Mouse (Mus musculus): Measurements from ENCODE around the gene Rpusd1.

The Rpusd1 gene

DNA sequence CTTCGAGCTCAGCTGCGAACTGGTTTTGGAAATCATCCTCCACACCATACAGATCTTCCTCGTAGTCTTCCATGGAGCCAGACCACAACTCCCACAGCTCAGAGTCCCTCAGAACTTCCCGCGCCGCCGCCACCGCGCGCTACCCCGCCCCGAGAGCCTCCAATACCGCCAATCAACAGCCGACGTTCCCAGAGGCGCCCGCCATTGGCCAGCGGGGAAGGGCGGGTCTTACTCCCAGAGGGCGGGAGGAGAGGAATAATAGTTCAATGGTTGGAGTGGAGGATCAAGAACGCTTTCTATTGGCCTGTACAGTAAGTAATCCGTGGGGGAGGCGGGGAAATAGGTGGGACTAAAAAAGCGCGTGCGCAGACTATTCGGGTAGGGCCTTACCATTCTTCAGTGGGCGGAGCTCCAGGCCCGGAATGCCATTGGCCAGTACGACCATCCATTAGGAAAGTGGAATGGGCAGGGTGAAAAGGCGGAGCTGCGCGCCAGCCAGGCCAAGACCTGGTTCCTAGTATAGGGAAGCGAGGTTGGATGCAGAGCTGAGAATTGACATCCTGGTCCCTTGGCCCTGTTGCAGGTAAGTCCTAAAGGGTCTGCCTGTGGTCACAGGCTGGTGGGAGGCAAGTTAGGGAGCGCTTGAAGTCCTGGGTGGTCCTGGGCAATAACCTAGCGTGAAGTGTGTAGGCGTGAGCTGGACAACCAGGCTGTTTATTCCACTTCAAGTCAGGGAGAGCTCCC lies at the start of gene Rpusd1, which contains the start of gene Chtf18:
Gene Rpusd1 (plus strand): TSS at position 406 of the 744 bp plus-strand sequence.
Gene Chtf18 (minus strand): TSS at position 155 of the 744 bp plus-strand sequence.
- peak; percentile 100 for DNase-seq (ENCODE audit: low spot score)

DNA sequence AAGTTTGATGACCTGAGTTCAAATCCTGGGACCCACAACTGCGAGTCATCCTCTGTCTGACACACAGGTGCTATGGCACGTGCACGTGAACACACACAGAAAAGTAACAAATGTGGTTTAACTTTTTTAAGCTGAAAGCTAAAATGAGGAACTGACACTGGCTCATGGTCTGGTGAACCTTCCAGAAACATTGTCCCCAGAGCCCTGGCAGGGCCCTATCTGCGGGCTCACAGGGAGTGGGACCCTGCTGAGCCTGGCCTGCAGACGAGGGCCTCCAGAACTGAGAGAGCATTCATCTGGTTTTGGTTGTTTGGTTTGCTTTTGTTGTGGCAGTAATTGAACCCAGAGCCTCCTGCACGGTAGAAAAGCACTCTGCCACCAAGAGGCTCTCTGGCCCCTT lies 49.5 kb upstream of the Rpusd1 start:
- no peak for DNase-seq (ENCODE audit: low spot score)

DNA sequence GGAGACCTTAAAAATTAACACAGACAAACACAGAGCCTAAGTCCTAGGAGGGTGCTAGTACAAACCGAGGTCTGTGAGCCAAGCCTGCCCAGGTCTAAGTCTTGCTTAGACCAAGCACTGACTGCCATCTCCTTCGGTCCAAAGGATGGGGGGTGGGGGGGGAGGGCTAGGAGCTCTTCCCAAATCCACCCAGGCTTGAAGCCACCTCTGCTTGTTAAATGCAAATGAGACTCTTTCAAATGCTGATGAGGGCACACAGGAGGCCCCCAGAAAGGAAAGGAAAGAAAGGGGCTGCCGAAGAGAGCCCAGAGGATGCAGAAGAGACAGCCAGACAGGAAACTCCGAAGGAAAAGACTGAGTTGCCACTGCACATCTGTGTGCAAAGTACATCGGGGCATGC lies 47.7 kb upstream of the Rpusd1 start:
- no peak for DNase-seq (ENCODE audit: low spot score)

GRCm38 (mm10) chr17:25681636-25682035 lies 45.8 kb upstream of the Rpusd1 start:
- DNase-seq (ENCODE audit: low spot score): no peak

DNA sequence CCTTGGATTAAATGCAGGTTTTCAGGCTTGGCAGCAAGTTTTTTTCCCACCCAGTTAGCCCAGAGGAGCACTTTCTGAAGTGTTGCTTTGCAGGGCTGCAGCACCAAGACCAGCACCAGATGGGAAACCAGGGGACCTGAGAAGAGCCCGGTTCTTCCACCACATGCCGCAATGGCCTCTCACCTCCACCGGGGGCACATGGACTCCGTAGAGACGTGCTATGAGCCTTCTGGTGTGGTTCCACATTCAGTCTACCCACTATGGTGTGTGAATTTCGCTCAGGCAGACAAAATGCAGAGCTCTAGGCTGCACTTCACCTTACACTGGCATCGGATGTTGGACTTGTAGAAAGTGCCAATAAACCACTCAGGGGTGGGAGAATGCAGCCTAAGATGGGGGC lies 41.1 kb upstream of the Rpusd1 start:
- DNase-seq (ENCODE audit: low spot score): no peak

DNA sequence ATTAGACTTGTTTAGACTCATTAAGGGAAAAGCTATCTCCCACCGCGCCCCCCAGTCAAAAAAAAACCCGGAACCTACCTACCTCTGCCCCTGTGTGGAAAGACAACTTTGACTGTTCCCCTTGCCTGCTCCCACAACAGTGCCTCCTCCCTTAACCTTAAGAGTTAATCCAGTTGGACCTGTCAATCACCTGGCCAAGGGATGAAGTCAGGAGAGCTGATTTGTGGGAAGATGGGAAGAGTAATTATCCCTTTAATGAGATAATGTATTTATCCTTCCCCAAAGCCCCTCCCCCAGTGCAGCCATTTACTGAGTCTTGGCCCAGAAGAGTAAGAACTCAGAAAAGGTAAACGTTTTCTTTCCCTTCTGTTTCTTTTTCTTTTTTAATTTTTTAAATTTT lies 38.5 kb upstream of the Rpusd1 start:
- DNase-seq (ENCODE audit: low spot score): no peak

GRCm38 (mm10) chr17:25696263-25696662 lies 31.2 kb upstream of the Rpusd1 start:
- no peak for DNase-seq (ENCODE audit: low spot score)

- peak; percentile 71 for DNase-seq (ENCODE audit: low spot score)
Observed at GRCm38 (mm10) chr17:25698446-25698845, 29.0 kb upstream of the Rpusd1 start.

DNA sequence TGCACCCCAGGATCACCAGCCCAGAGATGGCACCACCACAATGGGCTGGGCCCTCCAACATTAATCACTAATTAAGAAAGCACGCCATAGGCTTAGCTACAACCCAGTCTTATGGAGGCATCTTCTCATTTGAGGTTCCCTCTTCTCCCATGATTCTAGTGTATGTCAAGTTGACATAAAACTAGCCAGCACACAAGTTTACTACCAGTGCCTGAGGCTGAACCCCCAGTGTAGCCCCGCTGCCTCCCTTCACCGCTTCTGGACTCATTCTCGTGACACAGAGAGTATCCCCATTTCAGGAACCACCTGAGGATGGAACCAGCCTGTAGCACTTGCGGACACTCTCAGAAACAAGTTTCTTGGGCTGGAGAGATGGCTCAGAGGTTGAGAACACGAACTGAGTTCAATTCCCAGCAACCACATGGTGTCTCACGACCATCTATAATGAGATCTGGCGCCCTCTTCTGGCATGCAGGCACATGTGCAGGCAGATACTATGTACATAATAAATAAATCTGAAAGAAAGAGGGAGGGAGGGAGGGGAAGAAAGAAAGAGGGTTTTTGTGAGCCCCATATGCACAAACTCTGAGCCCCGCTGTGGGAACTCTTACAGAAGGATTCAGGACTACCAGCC lies 26.5 kb upstream of the Rpusd1 start:
- DNase-seq (ENCODE audit: low spot score): no peak

- no peak for DNase-seq (ENCODE audit: low spot score)
Observed at GRCm38 (mm10) chr17:25709994-25710393, 17.5 kb upstream of the Rpusd1 start.

- no peak for DNase-seq (ENCODE audit: low spot score)
Observed at GRCm38 (mm10) chr17:25711136-25711535, 16.3 kb upstream of the Rpusd1 start.

GRCm38 (mm10) chr17:25715627-25716026 lies 11.8 kb upstream of the Rpusd1 start:
- no peak for DNase-seq (ENCODE audit: low spot score)

- no peak for DNase-seq (ENCODE audit: low spot score)
Observed at GRCm38 (mm10) chr17:25716130-25716529, 11.3 kb upstream of the Rpusd1 start.

DNA sequence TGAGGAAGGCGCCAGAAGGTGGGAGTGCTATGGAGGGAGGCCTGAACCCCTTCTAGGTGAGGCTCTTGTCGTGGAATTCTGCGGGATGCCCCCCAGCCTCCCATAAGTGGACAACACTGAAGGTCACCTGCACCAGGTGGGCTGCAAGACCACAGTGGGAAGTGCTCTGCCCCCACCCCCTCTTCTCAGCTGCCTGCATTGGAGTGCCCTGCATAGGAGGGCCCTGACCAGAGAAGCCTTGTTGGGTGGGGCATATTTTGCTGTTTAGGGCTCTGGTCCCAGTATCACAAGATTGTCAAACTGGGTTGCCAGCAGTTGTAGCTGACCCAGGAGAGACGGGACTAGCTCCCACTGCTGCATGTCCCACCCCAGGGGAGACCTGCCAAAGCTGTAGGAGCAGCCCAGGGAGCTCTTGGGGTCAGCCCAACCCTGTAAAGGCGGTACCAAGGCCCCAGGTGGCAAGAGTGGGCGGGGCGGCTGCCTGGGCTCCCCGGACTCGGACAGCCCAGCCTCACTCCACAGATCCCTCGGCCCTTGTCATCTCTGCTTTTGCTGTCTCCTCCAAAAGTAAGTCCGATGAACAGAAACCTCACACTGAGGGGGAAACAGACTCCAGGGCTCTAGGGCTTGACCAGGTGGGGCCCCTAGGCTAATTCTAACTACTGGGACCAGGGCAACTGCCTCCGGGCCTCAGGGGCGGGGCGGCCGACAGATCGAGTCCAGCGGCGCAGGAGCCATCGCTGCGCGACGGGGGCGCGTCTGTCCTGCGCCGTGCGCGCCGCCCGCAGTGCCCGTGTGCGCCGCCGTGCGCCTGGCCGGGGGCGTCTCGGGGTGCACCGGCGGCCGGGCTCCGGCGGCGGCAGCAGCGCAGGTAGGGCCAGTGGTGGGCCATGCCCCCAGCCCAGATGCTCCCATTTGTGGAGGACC lies 10.5 kb upstream of the Rpusd1 start, which contains the start of gene Gng13:
Gene Gng13 (plus strand): TSS at position 461 of the 927 bp plus-strand sequence.
- DNase-seq (ENCODE audit: low spot score): no peak

GRCm38 (mm10) chr17:25717691-25718090 lies 9.8 kb upstream of the Rpusd1 start:
- no peak for DNase-seq (ENCODE audit: low spot score)

GRCm38 (mm10) chr17:25721476-25721875 lies 6.0 kb upstream of the Rpusd1 start:
- DNase-seq (ENCODE audit: low spot score): no peak

DNA sequence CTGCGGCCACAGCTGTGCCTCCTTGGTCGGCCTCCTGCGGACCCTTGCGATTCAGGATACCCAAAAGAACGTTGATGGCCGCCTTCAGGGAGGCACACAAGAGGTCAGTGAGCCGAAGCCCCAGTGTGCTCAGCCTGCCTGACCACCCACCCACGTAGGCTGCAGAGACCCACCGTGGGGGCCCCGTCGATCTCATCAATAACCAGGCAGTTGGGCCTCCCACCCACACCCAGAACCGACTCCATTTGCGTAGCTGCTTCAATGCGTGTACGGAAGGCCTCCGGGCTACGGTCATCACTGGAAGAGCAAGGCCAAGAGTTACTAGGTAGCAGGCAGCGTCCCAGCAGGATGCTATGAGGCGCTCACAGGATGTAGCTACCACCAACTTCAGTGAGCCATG lies 4.0 kb upstream of the Rpusd1 start:
- no peak for DNase-seq (ENCODE audit: low spot score)

DNA sequence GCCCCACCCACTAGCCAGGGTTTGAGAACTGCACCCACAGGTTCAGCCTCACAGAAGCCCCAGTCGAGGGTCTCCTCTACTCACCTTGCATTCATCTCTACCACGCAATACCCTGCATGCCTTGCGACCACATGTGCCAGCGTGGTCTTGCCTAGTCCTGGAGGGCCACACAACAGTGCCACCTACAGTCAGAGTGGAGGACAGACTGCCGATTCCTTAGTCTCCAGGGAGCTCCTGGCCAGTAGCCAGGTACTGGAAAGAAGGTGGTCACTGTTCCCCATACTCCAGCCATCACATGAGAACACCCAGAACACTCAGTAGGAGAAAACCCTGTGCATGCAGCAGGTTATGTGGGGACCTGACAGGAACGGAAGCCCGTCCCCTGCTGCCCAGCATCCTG lies 3.6 kb upstream of the Rpusd1 start:
- no peak for DNase-seq (ENCODE audit: low spot score)

GRCm38 (mm10) chr17:25725264-25725663 lies 2.2 kb upstream of the Rpusd1 start:
- no peak for DNase-seq (ENCODE audit: low spot score)

GRCm38 (mm10) chr17:25728009-25728270 lies 470 bp downstream of the Rpusd1 start:
- DNase-seq (ENCODE audit: low spot score): no peak

DNA sequence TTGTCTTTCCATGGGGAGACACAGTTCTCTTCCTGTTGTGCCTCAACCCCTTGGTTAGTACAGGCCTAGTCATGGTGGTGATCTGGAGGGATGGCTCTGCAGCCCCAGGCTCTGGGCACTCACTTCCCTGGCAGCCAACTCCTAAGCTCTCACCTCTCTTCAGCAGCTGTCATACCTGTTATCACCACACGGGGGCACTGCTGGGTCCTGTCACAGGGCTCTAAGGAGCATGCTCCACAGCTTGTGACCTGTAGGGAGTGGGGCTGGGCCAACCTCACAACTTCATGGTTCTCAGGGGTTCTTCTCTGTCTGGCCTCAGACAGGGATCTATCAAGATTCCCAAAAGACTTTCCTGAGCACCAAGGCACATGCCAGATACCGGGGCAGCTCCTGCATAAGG lies 4.6 kb downstream of the Rpusd1 start:
- DNase-seq (ENCODE audit: low spot score): peak; percentile 85

DNA sequence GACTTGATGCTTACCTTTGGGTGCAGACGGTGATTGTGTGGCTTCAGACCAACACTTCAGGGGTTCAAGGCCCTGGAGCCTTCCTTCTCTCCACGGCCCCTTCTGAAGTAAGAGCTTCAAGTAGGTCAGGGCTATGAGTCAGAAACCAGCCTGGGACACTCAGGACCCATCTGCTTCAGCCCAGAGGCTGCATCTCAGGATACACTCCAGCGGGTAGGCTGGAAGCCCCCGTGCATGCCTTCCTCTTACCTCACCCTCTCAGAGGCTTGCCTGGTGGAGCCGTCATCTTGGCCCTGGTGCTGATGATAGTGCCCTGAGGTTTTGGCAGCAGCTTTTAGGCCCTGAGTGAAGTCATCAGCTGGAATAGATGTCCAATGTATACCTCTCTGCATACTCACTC lies 7.8 kb downstream of the Rpusd1 start:
- DNase-seq (ENCODE audit: low spot score): no peak

- DNase-seq (ENCODE audit: low spot score): no peak
Observed at GRCm38 (mm10) chr17:25735745-25736144, 8.3 kb downstream of the Rpusd1 start, which contains the start of gene Mslnl. TSS of gene Mslnl (plus strand) at chr17:25736042.
